Mouse (Mus musculus): ENCODE results near the gene Jmjd8. TPM values are rescaled to one million over a fixed set of nuclear protein-coding genes. Genes with fewer than 3 reads are reported as not detected.

The Jmjd8 gene
- polyA plus RNA-seq (2014; fragmentation: Illumina TruSeq; extraction: RNeasy Lipid Tissue Mini Kit (QIAGEN cat#74804); ENCODE audit: insufficient read depth, low read depth, low replicate concordance): 26.4 TPM

DNA sequence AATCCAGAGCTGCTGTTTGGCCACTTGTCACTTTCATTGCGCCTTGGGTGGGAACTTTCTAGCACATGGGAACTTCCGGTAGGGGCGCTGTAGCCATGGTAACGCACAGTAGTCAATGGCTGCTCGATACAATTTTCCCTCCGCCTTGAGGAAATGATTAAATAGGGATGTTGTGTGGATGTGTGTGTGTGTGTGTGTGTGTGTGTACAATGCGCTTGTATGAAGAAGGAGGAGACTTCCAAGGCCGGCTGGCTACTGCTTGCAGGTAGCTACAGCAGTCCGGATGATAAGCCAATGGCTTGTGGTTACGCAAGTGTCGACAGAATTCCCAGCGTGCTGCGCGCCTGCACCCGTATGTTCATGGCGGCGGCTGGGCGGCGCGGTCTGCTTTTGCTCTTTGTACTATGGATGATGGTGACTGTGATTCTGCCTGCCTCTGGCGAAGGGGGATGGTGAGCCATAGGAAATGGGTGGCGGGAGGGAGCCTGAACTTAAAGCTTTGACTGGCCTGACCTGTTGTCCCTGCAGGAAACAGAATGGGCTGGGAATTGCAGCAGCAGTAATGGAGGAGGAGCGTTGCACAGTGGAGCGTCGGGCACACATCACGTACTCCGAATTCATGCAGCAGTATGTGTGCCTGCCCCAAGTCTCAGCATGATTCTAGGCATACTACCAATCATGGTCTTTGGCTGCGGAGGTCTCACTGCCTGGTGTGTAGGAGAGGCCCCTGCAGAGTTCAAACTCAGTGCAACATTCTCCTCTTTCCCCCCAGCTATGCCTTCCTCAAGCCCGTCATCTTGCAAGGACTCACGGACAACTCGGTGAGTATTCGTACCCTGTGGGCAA, at the start of gene Jmjd8:
Jmjd8 (plus strand) TSS at position 156 of the 846 bp plus-strand sequence.

GRCm38 (mm10) chr17:25785281-25785745, 43.4 kb upstream of the Jmjd8 start, which contains the start of gene Haghl:
Gene Haghl, minus strand, starts transcription at chr17:25785673.

GRCm38 (mm10) chr17:25786280-25786679, 42.4 kb upstream of the Jmjd8 start, which contains the start of gene Ccdc78:
Gene Ccdc78, plus strand, starts transcription at chr17:25786580.

DNA sequence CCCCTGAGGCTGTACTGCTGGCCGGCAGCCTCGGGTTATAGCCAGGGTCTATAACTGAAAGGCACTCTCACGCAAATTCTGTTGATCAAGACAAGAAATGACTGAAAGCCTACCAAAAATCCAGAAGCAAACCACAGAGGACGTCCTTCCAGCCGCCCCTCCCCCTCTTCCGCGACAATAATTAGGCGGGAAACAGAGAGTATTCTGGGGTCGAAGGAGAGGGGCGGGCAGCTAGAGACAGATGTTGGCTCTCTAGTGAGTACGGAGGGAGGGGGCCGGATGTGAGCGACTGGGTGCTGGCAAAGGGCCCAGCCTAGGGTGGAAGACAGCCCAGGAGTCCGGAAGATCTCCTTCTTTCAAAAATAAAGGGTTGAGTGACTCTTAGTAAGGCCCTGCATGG, 36.1 kb upstream of the Jmjd8 start, which contains the start of gene Fam173a:
Fam173a (minus strand) TSS at position 287 of the 400 bp plus-strand sequence.

GRCm38 (mm10) chr17:25795609-25796092, 33.0 kb upstream of the Jmjd8 start, which contains the start of gene AC134908.4:
Gene AC134908.4, minus strand, starts transcription at chr17:25795659.

DNA sequence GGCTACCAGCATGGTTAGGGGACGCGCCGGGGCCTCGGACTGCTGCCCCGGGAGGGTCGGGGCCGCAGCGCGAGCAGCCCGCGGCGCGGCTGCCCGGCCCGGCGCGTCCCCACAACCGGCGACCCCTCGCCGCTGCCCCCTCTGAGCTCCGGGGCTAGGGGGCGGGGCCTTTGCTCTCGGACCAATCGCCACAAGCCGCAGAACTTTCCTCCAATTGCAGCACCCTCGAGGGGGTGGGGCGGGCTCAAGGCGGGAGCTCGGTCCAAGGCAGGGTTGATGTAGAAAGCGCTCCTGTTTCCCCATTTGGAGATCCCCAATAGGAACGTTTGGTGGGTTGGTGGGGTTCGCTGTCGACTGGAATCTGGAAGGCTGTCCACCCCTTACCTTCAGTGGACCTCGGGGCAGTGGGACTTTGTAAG, 31.7 kb upstream of the Jmjd8 start, which contains the start of gene Metrn:
Metrn (minus strand) TSS at position 186 of the 419 bp plus-strand sequence.

DNA sequence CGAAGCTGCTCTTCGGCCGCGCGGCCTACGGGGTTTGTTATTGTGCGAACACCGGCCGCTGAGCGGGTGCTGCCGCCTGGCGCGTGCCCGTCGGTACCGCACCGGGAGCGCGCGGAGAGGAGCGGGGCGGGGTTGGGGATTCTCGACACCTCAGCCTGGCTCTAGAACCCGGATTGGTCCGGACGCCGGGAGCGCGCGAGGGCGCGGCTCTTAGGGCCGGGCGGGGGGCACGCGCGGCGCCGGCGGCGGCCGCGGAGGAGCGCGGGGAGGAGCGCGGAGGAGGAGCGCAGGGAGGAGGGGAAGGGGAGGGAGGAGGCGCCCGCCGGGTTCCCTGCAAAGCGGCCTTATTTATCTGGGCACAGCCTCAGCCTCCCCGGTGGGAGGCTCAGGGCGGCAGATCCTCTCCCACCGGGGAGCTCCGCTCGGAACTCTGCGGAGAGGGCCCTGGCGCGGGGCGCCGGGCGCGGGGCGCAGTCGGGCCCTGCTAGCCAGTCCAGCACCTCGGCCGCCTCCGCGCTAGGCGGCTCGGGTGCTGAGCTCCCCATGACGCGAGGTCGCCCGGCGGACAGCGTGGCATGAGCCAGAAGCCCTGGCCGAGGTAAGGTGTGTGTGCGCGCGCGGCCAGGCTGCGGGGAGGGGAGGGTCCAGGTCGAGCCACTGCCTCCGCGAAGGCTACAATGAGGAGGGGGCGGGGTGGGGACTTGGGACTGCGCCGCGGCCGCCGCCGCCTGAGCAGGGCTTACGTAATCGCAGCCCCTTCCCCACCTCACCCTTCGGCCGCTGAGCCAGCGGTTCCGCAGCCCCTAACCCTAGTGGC, 19.7 kb upstream of the Jmjd8 start, which contains the start of gene Fbxl16:
Fbxl16 (plus strand) TSS at position 297 of the 817 bp plus-strand sequence.

DNA sequence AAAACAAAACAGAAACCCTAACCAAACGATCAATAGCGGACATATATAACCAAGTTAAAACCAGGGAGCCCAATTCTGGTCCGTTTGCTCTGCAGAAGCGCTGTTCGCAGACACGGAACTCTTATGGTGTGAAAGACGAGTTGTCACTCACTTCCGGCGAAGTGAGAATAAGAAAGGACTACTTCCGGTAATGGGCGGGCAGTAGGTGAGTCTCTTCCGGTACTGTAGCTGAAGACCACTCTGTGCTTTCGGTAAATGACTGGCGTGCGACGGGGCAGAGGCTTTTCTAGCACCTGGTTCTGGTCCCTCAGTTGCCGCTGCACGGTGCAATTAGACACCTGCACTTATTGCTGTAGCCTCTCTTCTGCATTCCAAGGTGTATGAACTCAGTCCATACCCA, 5.2 kb upstream of the Jmjd8 start, which contains the start of gene Wdr24:
Wdr24 (plus strand) TSS at position 176 of the 400 bp plus-strand sequence.

DNA sequence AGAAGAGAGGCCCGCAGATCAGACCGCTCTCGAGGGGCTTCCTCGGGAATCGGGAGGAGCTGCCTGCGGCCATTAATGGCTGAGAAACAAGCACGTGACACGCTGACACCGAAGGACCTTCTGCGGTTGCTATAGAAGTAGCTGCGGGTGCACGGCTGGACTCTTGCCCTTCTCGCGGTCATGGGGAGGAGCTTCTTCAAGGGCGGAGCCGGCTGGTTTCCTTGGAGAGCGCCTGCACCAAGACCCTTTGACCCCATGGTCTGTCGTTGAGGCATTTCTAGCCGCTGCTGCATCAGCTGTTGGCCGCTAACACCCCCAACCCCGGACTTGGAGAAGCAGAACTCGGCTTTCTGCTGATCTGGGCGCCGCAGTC, 4.6 kb downstream of the Jmjd8 start, which contains the start of gene Stub1:
Stub1 (minus strand) TSS at position 114 of the 373 bp plus-strand sequence.

DNA sequence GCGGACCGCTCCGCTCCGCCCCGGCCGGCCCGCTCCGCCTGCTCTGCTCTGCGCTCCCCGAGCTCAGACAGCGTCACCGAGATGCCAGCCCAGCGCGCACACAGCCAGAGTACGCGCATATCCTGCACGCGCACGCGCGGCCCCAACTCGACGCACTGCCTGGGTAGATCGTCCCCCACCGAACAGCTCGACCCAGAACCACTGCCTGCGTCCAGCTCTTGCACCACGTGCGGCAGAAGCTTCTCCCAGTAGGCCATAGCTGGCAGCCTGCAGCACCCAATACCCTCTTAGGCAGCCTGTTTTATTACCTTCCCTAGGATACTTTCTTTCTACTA, 8.4 kb downstream of the Jmjd8 start, which contains the start of gene Rhbdl1:
Rhbdl1 (minus strand) TSS at position 220 of the 335 bp plus-strand sequence.

DNA sequence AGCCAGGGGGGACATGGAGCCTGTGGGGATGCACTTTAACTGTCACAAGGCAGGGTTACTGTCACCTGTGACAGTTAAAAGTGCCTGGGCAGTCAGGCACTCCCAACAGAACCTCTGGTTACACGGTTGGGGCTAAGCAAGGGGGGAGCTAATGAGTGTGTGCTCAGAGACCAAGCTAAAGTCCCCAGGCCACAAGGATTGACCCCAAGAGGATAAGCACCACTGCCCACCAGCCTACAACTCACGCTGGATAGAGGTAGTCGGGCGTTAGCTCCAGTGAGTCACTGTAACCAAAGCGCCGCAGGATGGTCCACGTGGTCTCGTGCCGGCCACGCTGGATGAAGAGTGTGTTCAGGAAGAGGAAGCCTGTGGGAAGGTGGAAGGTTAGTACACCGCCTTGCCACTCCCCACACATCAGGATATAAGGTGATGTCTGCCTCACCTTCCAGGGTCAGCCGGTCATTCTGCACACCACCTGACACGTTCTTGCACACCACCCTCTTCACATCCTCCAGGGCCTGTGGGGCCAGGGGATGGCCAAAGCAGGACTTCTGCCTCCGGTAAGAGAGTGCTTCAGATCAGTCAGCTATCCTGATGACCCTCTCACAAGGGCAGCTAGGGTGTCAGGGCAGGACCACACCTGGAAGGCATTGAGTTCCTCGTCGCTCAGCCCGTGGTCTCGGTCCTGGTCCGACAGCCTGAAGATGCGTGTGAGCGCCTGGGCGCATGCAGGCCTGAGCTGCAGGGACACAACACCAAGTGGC, 12.6 kb downstream of the Jmjd8 start, which contains the start of gene Gm20683:
Gm20683 (minus strand) TSS at position 647 of the 764 bp plus-strand sequence.

GRCm38 (mm10) chr17:25844396-25844901, 15.8 kb downstream of the Jmjd8 start, which contains the start of gene Rhot2:
Gene Rhot2, minus strand, starts transcription at chr17:25844851.

DNA sequence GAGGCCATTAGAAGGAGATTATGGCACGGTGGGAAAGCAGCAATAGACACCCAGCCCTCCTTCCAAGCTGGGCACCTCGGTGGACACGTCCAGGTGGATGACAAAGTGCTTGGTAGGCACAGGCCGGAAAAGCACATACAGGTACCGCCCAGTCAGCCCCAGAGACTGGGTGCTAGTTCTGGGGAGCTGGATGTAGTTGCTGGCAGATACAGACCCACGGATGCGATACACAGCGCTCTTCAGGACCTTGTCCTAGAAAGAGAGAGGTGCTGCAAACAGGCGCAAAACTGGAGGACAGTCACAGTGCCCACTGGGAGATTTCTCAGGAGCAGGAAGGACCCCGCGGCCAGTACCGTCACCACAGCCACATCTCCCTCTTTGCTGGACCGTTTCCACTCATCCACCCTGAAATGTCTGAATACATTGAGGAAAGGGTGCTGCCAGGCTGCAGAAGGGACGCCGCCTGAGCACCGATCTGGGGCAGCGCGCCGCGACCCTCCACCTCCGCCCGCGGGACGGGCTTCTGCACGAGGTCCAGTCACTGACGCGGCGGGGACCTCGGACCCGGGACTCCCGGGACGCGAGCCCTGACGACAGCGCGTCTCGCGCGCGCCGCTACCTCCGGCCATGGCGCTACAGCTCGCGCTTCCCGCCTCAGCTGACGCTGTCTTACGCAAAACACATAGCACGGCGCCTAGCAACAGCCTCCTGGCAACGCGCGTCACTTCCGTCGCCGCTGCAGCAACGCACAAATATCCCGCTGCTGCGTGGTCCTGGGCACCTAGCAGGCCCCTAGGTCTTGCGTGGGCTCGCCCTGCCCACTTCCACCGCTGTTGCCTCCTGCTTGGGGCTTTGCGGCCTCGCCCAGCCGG, 32.4 kb downstream of the Jmjd8 start, which contains the start of gene Wdr90:
Wdr90 (minus strand) TSS at position 670 of the 872 bp plus-strand sequence.

GRCm38 (mm10) chr17:25868601-25869191, 40.0 kb downstream of the Jmjd8 start, which contains the start of gene Mcrip2:
Gene Mcrip2, minus strand, starts transcription at chr17:25868764.

DNA sequence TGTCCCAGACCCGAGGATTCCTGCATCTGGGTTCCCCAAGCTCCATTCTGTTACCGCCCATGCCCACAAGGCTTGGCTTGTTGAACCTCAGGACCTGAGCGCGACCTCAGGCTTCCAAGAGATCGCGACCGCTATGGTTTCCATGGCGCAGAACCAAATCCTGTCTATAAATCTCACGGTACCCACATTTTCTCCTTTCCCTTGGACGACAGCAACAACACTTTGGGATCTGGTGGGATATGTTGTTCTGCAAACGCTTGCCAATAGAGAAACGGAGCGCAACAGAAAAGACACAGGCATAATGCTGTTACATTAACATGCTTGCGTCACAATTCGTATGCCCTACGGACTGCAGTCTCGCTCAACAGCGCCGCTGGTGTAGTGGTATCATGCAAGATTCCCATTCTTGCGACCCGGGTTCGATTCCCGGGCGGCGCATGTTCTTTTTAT, 46.1 kb downstream of the Jmjd8 start, which contains the start of gene Mettl26:
Mettl26 (plus strand) TSS at position 354 of the 450 bp plus-strand sequence.

GRCm38 (mm10) chr17:25880196-25880910, 51.7 kb downstream of the Jmjd8 start, which contains the start of gene Wfikkn1:
Gene Wfikkn1, minus strand, starts transcription at chr17:25880858.

All from lung, adult 10 weeks (tissue).